Mouse (Mus musculus) c-Kit-negative CD71-positive TER-119-positive erythroid progenitor cells, embryonic 14.5 days (primary cell): ENCODE data around the gene Pdgfra.

Experiments
- DNase-seq: peaks from one replicate; pipeline ENCODE4 v3.0.0-alpha.2; 2013; ENCODE audit warnings: low read depth, low spot score

The Pdgfra gene

GRCm38 (mm10) chr5:75209966-75210365 is 57.9 kb downstream of the Pdgfra start:
- no peak for DNase-seq

GRCm38 (mm10) chr5:75214520-75214919 is 62.4 kb downstream of the Pdgfra start:
- no peak for DNase-seq

GRCm38 (mm10) chr5:75214929-75215328 is 62.8 kb downstream of the Pdgfra start:
- DNase-seq: no peak

- no peak for DNase-seq
These were observed 63.7 kb downstream of the Pdgfra start for GRCm38 (mm10) chr5:75215678-75216256.

GRCm38 (mm10) chr5:75221610-75222009 is 69.5 kb downstream of the Pdgfra start:
- DNase-seq: no peak

DNA sequence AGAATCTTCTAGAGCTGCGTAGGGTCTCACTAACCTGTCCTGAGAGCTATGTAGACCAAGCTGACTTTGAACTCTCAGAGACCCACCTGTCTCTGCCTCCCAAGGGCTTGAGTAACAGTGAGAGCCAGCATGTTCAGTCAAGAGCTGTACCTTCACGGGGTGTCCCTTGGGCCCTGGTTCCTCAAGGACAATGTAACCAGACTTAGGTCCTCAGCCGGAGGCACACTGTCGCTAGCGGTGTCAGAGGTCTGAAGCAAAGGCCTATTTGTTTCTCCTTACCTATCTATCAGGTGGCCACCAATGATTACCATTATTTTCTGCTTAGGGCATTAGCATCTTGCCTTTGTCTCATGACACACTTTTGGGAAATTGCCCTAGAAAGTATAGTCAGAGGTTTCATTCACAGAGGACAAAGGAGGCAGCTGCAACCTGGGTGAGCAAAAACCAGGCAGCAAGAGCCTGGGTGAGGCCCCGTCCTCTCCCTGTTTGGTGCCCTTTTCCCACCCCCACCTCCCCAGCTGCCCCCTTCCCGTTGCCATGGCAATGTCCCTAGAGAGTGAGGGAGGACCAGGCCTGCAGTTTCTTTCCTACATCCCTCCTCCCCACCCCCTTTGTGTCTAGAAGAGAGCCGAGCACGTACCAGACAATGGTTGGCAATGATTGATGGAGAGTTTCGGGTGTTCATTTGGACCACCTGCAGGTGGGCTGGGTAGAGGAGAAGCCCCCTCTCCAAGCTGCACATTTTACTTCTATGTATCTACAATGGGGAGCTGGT is 70.6 kb downstream of the Pdgfra start:
- no peak for DNase-seq

DNA sequence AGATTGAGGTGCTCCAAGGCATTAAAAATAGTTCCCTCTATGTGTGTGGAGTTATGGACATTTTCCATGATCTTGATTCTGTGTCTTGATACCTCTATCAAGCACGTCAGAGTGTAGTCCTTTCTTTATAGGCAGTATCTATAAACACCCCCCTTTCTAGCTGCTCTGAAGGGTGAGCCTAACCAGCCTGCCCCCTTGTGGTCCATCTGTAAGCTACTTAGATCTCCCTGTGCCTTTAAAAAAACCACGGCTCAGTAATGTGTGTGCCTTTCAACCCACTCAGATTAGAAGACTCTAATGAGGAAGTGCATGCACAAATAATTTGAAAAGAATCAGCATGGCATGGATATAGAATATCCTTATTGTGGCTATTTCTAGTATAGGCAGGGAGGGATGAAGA is 86.3 kb downstream of the Pdgfra start:
- no peak for DNase-seq

- DNase-seq: no peak
These were observed 87.1 kb downstream of the Pdgfra start for GRCm38 (mm10) chr5:75238928-75239777.

GRCm38 (mm10) chr5:75247070-75247740 is 95.1 kb downstream of the Pdgfra start:
- no peak for DNase-seq
